Mouse (Mus musculus) G1E (cell line): ENCODE data around the gene Rftn2.

ENCODE experiments used
- CTCF ChIP-seq: IDR thresholded peaks from 2 replicates; pipeline ENCODE4 v1.5.1; 2012; ENCODE audit warnings: low read depth, low read length, inconsistent platforms, mixed read lengths
- GATA1 ChIP-seq: IDR thresholded peaks from 2 replicates; pipeline ENCODE4 v1.6.1; 2012; ENCODE audit warnings: borderline replicate concordance, low read length, inconsistent platforms, mixed read lengths
- TAL1 ChIP-seq: conservative IDR thresholded peaks from 2 replicates; pipeline ENCODE4 v1.6.1; 2012; ENCODE audit warnings: low read depth, low read length, inconsistent platforms, mixed read lengths

GRCm38 (mm10) chr1:55171361-55172325, 54.9 kb downstream of the Rftn2 start:
- TF ChIP-seq CTCF (no peak), GATA1 (no peak), TAL1 (no peak)
